Mouse (Mus musculus) small intestine, adult 2 months (tissue): ENCODE measurements around the gene Zdhhc24. TPM values are rescaled to one million over a fixed set of nuclear protein-coding genes. Genes with fewer than 3 reads are reported as not detected.

ENCODE experiments used
- H3K27ac ChIP-seq: fragments of 200-500 bp; 2 replicates; pipeline ENCODE4 v1.5.1; 2012; ENCODE audit warnings: low read depth, low read length, control low read depth, inconsistent platforms; ENCODE audit not compliant: insufficient read depth
- H3K27me3 ChIP-seq: fragments of 200-500 bp; 2 replicates; pipeline ENCODE4 v1.6.1; 2012; ENCODE audit warnings: mild to moderate bottlenecking, moderate library complexity, low read length, inconsistent platforms; ENCODE audit not compliant: control insufficient read depth, insufficient read depth
- H3K36me3 ChIP-seq: fragments of 200-500 bp; 2 replicates; pipeline ENCODE4 v1.6.1; 2012; ENCODE audit warnings: mild to moderate bottlenecking, low read length, control low read depth, inconsistent platforms; ENCODE audit not compliant: control insufficient read depth, insufficient read depth
- H3K4me1 ChIP-seq: fragments of 200-500 bp; 2 replicates; pipeline ENCODE4 v1.6.1; 2012; ENCODE audit warnings: low read length, inconsistent platforms, mixed read lengths; ENCODE audit not compliant: control insufficient read depth, insufficient read depth, insufficient read length
- H3K4me3 ChIP-seq: fragments of 200-500 bp; 2 replicates; pipeline ENCODE4 v1.5.1; 2012; ENCODE audit warnings: low read depth, mild to moderate bottlenecking, control low read depth, inconsistent platforms, low read length, moderate library complexity
- CTCF ChIP-seq: fragments of 200-500 bp; IDR thresholded peaks from 2 replicates; pipeline ENCODE4 v1.5.1; 2012; ENCODE audit warnings: low read depth, mild to moderate bottlenecking, control low read depth, inconsistent platforms, low read length, moderate library complexity, mixed read lengths; ENCODE audit not compliant: insufficient replicate concordance, insufficient read length; ENCODE audit errors: extremely low read depth
- POLR2A ChIP-seq: fragments of 200-500 bp; IDR thresholded peaks from 2 replicates; pipeline ENCODE4 v1.6.1; 2012; ENCODE audit warnings: low read depth, mild to moderate bottlenecking, control low read depth, inconsistent platforms, low read length, moderate library complexity
- WGBS: fragments of 180-500 bp; shearing (Covaris S2); methylation state at CpG from one replicate; pipeline ENCODE4 v1.1.7; 2018; 5-methylcytosine and 5-hydroxymethylcytosine counted together
- polyA plus RNA-seq: library from polyadenylated mRNA; depleted of rRNA; stranded (reverse); fragments of >200 nt; gene quantifications from 2 replicates; pipeline ENCODE4 v1.2.3, GENCODE M21; 2012; rRNA removed

Zdhhc24 gene
- polyA plus RNA-seq, 1 experiment: 22.3 TPM

DNA sequence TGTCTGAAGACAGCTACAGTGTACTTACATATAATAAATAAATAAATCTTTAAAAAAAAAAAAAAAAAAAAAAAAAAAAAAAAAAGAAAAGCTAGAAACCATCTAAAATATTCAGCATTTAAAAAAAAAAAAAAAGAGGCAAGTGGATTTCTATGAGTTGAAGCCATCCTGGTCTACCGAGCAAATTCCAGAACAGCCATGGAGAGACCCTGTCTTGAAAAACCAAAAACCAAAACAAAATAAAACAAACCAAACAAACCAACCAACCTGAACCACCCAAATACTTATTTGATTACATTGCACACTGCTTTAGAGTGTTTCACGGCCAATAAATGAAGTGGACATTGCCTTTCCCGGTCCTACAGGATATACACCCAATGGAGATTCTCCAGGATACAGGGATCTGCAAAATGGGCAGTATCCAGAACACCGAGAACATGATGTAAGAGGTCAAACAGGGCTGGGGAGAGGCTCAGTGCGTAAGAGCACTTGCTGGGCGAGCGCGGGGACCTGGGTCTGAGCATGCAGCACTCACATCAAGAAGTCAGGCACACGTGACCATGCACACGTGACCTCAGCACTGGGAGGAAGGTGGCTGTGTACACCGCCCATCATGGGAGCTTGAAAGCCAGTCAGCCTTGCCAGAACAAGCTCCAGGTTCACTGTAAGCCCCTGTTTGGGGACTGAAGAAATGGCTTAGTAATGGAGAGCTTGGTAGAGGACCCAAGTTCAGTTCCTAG, 46.8 kb downstream of the Zdhhc24 start:
- WGBS: 96% methylated on average over 11 of the region's 11 CpGs
- no peaks in the 10 kb centered on the region for H3K27me3 ChIP-seq
- peaks cover 35% of the 10 kb centered on the region for H3K36me3 ChIP-seq
- no peak overlapping the region for H3K4me3 ChIP-seq
- no peak overlapping the region for H3K27ac ChIP-seq
- H3K4me1 ChIP-seq: peaks cover 12% of the 10 kb centered on the region; the same call in 1 of the 2 replicates
- no peak for TF ChIP-seq POLR2A

DNA sequence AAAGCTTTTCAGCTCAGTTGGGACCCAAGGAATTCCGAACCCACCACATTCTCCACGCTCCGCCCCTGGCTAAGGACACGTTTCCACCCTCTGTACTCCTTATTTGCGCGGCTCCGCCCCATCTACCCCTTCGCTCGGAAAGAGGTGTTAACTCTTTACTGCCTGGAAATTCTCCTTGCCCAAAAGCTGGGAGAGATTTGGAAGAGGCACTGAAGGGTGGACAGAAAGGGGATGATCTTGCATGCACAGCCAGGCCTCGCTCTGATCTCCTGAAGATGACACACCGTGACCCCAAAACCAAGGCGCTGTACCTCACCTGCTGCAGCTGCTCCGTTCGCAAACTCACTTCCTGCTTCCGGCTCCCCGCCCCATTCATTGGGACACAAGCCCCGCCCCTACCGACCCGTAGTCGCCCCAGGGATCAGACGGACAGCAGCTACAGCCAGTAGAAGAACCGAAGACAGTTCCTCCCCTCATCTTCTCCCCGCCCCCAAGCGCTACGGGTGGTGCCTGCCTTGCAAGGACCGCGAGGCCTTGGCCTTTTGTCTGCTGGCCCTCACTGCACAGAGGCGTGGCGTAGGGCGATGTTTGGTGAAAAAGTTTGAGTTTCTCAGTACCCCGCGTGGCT, 49.5 kb downstream of the Zdhhc24 start, which contains the start of gene Dpp3:
TSS of gene Dpp3 (minus strand) at position 384 of the 628 bp plus-strand sequence.
- H3K27ac ChIP-seq: no peak within 1 kb of the TSS
- H3K36me3 ChIP-seq: peaks cover 9% of the 10 kb centered on the region
- TF ChIP-seq POLR2A (peak; percentile 73; the same call in 1 of the 2 replicates), CTCF (peak; percentile 13; the same call in 1 of the 2 replicates)
- peak within 1 kb of the TSS; percentile 86 for H3K4me3 ChIP-seq
- no peaks in the 10 kb centered on the region for H3K27me3 ChIP-seq
- peaks cover 12% of the 10 kb centered on the region; the same call in 1 of the 2 replicates for H3K4me1 ChIP-seq
- under 1% methylated on average over 32 of the region's 32 CpGs for WGBS

DNA sequence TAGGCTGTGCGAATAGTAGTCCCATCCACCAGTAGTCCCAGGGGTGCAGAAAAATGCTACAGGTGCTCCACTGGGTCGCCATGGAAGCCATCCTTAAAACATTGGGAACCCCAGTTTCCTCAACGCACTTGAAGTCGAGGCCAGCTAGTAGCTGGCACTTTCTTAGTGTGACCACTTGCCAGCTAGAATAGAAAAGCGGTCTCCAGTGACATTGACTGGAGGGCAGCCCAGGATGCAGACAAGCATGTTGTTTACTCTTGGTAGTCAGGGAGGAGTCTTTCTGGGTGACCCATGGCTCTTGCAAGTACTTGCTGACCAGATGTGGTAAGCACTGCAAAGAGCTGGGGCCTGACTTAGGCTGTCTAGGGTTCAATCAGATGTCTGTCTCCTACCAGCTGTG, 50.3 kb downstream of the Zdhhc24 start:
- H3K27me3 ChIP-seq: no peaks in the 10 kb centered on the region
- no peak overlapping the region for H3K4me3 ChIP-seq
- no peak overlapping the region for H3K27ac ChIP-seq
- no peak for TF ChIP-seq CTCF
- TF ChIP-seq POLR2A: no peak
- WGBS: 65% methylated on average over 5 of the region's 5 CpGs
- H3K4me1 ChIP-seq: peaks cover 12% of the 10 kb centered on the region; the same call in 1 of the 2 replicates
- peaks cover 2% of the 10 kb centered on the region; the same call in 1 of the 2 replicates for H3K36me3 ChIP-seq

Other genes with a start within 250 kb of the Zdhhc24 start
- gene Gm960, start 180.0 kb upstream of the Zdhhc24 start, polyA plus RNA-seq: 2.1 TPM in 1 of 2 replicates, not detected in the other
- 0.19 and 0.61 TPM in 2 replicates for gene Sptbn2, start 167.5 kb upstream of the Zdhhc24 start, polyA plus RNA-seq
- 2.3 and 4.4 TPM in 2 replicates for gene Rbm4b, start 122.2 kb upstream of the Zdhhc24 start, polyA plus RNA-seq
- 27.1 and 33.5 TPM in 2 replicates for gene Rbm4, start 84.8 kb upstream of the Zdhhc24 start, polyA plus RNA-seq
- gene Gm21992, start 67.1 kb upstream of the Zdhhc24 start, polyA plus RNA-seq: 10.0 and 19.1 TPM in 2 replicates
- gene Rbm14, start 67.0 kb upstream of the Zdhhc24 start, polyA plus RNA-seq: 38.2 and 65.3 TPM in 2 replicates
- gene Ccs, start 39.3 kb upstream of the Zdhhc24 start, polyA plus RNA-seq: 24.8 and 41.9 TPM in 2 replicates
- gene Ccdc87, start 39.3 kb upstream of the Zdhhc24 start, polyA plus RNA-seq: 0.09 and 0.11 TPM in 2 replicates
- 18.4 and 28.4 TPM in 2 replicates for gene Ctsf, start 23.5 kb upstream of the Zdhhc24 start, polyA plus RNA-seq
- gene Actn3, start 759 bp upstream of the Zdhhc24 start, polyA plus RNA-seq: 0.32 and 0.58 TPM in 2 replicates
- 1.1 and 1.7 TPM in 2 replicates for gene Bbs1, start 28.0 kb downstream of the Zdhhc24 start, polyA plus RNA-seq
- 66.9 and 132 TPM in 2 replicates for gene Dpp3, start 49.6 kb downstream of the Zdhhc24 start, polyA plus RNA-seq
- gene Peli3, start 64.5 kb downstream of the Zdhhc24 start, polyA plus RNA-seq: 1.4 and 1.6 TPM in 2 replicates
- gene Mrpl11, start 83.5 kb downstream of the Zdhhc24 start, polyA plus RNA-seq: 3.7 and 9.3 TPM in 2 replicates
- gene Npas4, start 111.6 kb downstream of the Zdhhc24 start, polyA plus RNA-seq: 0.96 and 1.1 TPM in 2 replicates
- 2.6 and 4.4 TPM in 2 replicates for gene Slc29a2, start 145.2 kb downstream of the Zdhhc24 start, polyA plus RNA-seq
- gene B4gat1, start 160.2 kb downstream of the Zdhhc24 start, polyA plus RNA-seq: 11.4 and 18.1 TPM in 2 replicates
- 0.99 and 1.2 TPM in 2 replicates for gene AC124502.3, start 160.2 kb downstream of the Zdhhc24 start, polyA plus RNA-seq
- gene Brms1, start 162.7 kb downstream of the Zdhhc24 start, polyA plus RNA-seq: 22.5 and 47.0 TPM in 2 replicates
- 5.1 and 8.2 TPM in 2 replicates for gene Rin1, start 171.8 kb downstream of the Zdhhc24 start, polyA plus RNA-seq
- 3.4 and 8.2 TPM in 2 replicates for gene Cd248, start 189.4 kb downstream of the Zdhhc24 start, polyA plus RNA-seq
- 3.5 and 8.1 TPM in 2 replicates for gene Tmem151a, start 206.9 kb downstream of the Zdhhc24 start, polyA plus RNA-seq
- gene Yif1a, start 209.9 kb downstream of the Zdhhc24 start, polyA plus RNA-seq: 155 and 252 TPM in 2 replicates
- gene Cnih2, start 219.9 kb downstream of the Zdhhc24 start, polyA plus RNA-seq: 1.3 and 1.5 TPM in 2 replicates
- 139 and 243 TPM in 2 replicates for gene Rab1b, start 228.4 kb downstream of the Zdhhc24 start, polyA plus RNA-seq
- 11.4 and 19.8 TPM in 2 replicates for gene Klc2, start 239.9 kb downstream of the Zdhhc24 start, polyA plus RNA-seq